Mouse (Mus musculus) erythroblast, adult 5-6 weeks (primary cell): ENCODE measurements around the gene Hk1. TPM values are rescaled to one million over a fixed set of nuclear protein-coding genes. Genes with fewer than 3 reads are reported as not detected.

ENCODE experiments used
- ATAC-seq: replicated peaks from 2 replicates; pipeline ENCODE4 v1.8.0; 2016; ENCODE audit warnings: moderate number of reproducible peaks, mild to moderate bottlenecking, moderate TSS enrichment, inconsistent platforms; ENCODE audit not compliant: poor library complexity, low FRiP score, severe bottlenecking
- total RNA-seq, 2 experiments: library from RNA; stranded (forward) in 1 of 2; stranded (reverse) in 1 of 2; fragments of 150-400 nt in 1 of 2; fragments of 200-764, 138-1000 nt in 1 of 2; gene quantifications; 2 replicates each; pipeline versions ENCODE4 v1.2.3 to v1.2.4; 2015 to 2017; ENCODE audit warnings: low replicate concordance in 2 of 2

The Hk1 gene
- total RNA-seq, 2 experiments from 2014 or later: 35.5 to 105 TPM

DNA sequence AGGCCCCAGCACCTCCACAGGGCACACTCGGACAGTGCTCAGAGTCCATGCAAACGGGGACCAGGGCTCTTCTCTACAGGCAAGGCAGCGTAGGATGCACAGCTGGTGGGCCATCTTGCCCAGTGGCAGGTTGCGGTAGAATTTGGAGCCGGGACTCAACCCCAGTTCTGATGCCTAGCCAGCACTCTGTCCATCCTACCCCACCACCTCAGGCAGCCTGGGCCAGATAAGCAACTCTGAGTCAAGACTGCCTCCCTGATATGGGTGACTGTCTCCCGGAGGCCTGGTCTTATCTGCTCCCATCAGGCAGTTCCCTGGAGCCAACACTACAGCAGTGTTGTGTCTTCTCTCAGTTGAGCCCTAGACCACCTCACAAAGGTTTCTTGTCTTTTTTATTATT lies 37.2 kb downstream of the Hk1 start:
- peak; percentile 46 for ATAC-seq

DNA sequence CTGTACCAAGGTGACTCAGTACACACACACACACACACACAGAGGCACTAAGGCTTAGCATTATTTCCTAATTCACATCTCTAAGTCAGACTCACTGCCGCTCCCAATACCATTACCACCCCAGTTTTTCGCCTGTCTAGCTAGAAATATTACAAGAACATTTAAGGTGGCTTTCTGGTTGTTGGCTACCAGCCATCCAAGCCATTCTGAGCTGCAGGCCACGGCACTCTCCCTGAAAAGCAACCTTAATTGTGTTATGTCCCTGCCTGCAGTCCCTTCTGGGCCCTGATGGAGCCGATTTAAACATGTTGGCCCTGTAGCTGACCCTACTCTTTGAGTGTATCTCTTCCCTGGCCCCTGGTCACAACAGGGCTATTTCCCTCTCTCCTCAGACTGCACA lies 37.8 kb downstream of the Hk1 start:
- ATAC-seq: no peak

DNA sequence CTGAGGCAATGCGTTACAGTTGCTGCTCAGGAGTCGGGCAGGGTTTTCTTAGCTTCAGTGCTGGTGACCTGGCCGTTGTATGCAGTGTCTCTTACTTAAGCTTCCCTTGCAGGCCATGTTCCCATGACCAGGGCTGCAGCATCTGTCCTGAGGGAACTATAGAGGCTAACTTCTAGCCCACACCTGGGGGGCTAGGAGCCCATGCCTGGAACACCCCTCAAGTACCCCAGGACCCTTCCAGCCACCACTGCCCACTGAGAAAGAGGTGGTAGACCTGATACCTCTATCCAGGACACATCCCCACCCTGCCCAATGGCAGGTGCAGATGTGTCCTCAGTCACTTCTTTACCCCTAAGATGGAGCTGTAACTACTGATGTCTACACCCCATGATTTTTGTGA lies 38.7 kb downstream of the Hk1 start:
- ATAC-seq: no peak

DNA sequence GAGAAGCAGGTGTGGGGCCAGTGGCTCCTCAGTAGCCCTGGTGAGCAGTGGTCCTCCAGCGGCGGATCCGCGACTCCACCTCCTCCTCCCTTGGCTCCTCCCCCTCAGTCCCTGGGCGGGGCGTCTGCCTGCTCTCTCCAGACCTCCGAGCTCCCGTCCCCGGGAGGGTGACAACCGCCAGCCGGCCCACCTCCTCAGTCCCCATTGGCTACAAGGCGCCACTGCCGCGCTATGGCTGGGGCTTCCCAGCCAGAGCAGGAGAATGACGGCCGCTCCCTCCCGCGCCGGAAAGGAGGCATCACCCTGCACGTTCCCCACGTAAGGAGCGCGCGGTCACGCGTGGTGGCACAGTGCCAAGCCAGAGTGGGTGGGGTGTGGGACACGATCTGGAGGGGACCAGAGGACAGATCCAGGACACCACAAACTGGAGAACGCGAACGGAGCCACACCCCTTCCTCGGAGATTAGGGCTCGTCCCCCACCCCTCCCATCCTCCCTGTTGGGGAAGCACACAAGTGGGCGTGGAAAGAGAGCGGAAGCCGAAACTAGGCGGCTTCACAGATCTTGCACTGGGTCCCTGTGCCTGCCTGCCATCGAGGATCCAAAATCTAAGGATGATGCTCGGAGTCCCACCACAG lies 39.5 kb downstream of the Hk1 start:
- peak; percentile 76 for ATAC-seq

DNA sequence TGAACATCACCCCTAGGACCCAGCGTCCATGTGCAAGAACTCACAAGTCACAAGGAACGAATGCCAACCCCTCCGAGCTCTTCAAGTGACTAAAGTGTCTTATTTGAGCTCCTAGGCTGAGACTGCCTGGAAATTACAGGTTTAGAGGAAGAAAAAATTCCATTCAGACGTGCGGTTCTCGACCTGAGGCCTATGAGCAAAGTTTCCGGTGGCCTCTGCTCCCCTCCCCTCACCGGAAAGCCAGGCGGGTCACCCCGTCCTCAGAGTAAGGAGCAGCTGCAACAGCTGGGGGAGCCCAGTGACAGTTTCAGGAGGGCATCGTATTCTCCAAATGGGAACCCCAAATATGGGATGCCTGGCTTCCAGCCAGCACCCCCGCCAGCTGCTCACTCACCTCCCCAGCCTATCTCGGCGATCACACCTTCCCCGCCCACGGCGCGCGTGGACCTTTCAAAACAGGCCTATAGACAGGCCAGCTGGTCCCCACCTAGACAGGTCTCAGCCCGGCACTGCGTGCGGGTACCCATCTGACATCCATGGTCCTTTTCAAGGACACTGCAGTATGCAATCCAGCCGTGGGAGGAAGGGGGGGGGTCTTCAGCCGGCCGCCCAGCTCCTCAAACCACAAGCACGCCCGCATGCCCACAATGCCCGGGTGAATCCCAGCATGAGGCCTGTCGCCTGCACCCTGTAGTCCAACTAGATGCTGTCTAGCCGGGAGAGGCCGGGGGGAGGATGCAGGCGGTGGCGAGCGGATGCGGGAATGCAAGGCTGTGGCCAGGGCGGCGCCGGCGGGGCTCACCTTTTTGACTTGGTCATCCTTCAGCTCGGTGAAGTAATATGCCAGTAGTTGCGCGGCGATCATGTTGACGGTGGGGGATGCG lies 40.3 kb downstream of the Hk1 start:
- ATAC-seq: peak; percentile 9

DNA sequence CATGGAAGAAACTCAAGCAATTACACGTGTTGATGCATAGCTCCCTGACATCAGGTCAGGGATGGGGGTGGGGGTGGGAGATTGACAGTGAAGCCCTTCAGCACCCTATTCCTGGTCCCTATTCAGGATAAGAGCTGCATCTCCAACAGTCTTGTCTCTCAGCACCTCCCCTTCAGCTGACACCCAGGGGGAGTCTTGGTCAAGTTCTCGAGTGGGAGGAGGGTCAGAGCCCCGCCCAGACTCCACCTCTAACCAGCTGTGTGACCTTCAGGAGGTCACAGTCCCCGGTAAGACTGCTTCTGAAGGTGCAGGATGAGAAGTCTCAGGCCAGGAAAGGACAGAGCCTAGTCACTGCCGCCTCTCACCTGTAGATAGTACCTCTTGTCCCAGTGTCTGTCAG lies 41.1 kb downstream of the Hk1 start:
- ATAC-seq: 0 out of 2 replicates have a peak, but pooled peaks have one; percentile 8

DNA sequence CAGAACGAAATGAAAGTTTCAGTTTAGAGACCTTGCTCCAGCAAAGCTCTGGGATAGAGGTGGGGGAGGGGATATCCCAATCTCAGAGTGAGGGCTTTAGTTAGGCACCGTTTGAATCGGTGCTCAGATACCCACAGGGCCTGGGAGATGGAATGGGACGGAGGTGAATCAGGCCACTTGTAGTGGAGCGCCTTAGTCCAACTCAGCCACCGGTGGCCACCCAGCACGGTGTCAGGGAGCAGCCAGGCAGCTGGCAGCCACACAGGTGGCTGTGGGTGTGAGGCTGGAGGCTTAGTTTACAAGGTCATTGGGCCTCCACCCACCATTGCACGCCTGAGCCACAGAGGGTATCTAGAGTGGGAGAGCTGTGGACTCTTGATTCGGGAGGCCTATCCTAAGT lies 41.5 kb downstream of the Hk1 start:
- no peak for ATAC-seq

DNA sequence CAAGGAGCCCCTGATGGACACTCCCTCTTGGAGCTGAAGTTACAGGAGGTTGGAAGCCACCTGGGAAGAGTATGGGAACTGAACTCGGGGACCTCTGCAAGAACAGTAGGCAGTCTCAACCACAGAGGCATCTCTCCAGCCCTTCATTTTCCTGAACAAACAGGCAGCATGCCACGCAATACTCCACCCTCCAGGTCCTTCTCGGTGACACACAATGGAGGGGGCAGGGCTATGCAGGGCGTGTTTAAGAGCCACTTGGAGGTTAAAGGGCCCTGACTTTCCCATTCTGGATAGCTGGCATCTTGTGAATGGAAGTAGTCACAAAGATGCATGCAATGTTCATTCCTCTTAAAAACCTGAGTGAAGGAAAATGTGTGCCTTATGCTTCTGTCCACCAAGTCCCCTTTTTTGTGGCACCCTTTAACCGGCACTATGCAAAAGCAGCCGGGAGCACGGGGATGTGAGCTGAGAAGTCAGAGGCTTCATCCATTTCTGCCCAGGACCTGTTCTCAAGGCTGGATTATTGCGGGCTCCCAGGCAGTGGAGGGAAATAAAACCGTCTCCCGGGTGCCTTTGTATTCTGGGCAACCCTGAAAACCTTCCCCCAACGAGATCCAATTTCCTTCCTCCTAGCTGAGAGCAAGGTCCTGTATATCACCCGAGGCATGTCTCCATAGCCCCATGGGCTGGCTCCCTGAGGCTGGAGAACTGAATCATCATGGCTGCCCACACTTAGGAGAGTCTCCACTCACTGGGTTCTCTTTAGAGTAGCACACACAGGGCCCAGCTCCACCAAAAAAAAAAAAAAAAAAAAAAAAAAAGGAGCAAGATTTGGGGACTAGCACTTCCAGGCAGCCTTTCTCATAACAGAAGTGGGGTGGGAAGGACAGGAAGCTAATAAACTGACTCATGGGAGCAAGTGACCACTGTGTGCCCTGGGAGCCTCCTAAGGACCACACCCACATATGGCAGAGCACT lies 42.8 kb downstream of the Hk1 start:
- no peak for ATAC-seq

DNA sequence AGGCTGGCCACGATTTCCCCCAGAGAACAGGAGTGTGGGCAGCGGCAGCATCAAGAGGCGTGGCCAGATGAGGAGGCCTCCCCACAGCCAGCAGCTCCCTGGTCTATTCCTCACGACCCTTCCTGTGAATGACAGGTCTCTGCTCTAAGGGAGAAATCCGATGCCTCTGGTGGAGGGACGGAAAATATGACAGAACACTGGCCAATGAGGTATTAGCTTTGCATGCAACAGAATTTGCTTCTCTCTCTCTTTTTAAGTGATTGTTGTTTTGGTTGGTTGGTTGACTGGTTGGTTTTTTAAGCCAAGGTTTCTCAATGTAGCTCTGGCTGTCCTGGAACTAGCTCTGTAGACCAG lies 44.3 kb downstream of the Hk1 start:
- ATAC-seq: no peak

DNA sequence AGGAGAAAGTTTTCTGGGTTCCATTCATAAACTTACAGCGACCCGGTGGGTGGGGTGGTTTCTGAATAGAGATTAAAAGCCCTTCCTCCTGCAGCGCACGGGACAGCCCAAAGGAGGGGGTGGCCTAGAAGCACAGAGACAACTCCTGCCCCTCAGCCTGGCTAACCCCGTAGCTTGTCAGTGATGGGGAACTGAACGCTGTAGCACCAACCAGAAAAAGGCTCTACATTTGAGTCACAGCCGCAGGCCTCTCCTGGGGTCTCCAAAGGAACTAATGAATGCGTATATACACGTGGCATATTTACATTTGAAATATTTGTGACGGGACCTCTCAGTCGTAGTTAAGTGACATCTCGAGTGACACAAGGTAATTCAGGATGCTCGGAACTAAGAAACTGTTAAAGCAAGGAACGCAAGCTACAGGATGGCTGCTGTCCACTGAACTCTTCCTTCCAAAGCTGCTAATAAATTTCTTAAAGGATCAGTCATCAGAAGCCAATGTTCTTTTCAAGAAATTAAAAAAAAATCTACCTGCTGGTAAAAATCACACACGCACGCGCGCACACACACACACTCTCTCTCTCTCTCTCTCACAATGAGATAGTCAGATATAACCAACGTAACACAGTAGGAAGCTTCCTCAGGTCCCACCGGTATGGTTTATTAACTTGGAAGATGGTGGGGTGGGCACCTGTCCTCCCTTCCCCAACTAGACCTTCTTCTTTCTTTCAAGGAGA lies 44.9 kb downstream of the Hk1 start:
- no peak for ATAC-seq

DNA sequence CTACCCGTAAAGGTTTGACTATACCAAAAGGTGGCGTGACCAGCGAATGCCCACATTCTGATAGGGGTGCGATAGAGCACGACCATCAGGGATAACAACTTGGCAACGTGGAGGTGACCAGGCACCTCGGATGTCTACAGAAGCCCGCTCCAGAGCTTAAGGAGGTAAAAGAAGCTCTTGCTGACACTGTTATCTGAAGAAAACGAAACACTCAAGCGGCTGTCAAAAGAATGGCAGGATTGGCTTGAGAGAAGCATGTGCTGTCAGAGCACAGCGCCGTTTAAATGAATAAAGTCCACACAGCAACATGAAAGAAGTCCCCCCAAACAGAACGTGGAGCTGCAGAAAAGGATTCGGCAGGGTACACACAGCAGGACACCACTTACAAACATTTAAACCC lies 46.4 kb downstream of the Hk1 start:
- ATAC-seq: no peak

DNA sequence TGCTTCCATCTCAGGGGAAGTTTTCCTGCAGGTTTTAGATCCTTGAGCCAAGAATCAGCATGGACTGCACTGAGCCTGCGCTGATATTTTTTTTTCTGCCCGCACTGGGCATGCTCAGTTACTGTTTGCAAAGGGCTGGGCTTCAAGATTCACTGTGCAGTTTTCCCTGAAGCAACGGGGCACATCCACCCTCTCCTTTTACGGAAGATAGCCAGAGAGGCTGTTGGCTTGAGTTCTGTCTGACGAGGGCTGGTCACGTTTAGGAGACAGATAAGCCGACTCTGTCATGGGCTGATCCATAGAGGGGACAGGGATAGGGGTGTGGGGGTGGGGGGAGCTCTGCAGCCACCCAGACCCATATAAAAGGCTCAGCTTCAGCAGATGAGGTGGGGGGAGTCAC lies 47.2 kb downstream of the Hk1 start:
- peak; percentile 78 for ATAC-seq

DNA sequence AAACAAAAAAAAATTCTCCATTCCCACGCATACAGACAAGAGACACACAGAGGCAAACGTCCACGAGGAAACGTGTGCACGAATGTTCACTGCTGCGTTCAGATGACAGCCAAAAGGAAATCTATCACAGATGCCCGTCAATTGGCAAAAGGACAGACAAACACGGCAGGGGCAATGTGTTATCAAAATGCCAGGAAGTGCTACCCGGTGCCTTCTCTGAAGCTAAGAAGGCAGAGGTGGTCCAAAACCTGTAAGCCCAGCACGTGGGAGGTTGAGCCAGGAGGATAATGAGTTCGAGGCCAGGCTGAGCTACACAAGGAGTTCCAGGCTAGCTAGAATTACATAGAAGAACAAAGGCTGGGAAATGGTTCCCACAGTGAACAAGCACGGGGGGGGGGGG lies 47.9 kb downstream of the Hk1 start:
- ATAC-seq: no peak

DNA sequence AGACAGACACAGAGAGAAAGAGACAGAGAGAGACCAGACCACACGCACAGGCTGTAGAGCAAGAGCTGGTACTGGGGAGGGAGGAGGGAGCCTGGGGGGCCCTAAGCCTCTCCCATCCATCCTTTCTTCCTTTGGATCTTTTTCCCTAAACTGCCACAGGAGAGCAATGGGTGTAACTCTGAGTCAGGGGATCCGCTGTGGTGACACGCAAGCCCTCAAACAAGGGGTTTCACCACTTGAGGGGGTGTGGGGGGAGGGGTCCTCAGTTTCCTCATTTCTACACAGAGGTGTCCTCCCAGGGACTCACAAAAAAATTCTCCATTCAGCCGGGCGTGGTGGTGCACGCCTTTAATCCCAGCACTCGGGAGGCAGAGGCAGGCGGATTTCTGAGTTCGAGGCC lies 48.4 kb downstream of the Hk1 start:
- ATAC-seq: no peak

DNA sequence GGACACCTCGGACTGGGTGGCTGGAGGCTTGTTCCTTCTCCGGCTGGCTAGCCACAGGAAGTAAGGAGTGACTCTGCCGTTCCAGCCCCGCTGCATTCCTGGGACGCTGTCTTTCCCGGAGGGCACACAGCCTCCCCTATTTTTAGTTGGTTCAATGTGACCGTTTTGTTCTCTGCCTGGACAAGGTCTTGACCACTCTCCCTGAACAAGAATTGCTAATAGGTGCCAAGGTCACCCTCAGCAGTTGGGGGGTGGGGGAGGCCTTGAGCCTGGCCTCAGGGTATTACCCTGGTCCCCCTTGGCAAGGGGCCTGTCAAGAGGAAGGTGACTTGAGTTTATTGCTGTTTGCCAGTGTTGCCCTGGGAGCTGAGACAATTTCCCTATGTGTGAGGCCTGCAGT lies 49.9 kb downstream of the Hk1 start:
- ATAC-seq: no peak

DNA sequence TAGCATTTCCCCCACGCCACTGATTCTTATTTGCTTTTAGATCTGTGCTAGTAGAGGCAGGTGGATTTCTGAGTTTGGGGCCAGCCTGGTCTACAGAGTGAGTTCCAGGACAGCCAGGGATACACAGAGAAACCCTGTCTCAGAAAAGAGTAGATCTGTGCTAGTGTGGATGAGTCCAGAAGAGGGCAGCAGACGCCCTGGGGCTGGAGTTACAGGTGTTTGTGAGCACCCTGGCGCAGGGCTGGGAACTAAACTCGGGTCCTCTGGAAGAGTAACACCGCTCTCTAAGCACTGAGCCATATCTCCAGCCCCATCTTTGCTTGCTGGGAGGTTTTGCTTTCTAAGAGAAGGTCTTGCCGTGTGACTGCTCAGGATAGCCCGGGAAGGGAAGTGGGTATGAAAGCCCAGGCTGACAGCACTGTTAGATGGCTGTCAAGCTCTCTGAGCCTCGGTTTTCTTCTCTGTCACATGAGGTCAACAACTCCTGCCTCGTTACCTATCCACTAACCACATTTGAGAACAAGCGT lies 50.8 kb downstream of the Hk1 start:
- ATAC-seq: no peak

DNA sequence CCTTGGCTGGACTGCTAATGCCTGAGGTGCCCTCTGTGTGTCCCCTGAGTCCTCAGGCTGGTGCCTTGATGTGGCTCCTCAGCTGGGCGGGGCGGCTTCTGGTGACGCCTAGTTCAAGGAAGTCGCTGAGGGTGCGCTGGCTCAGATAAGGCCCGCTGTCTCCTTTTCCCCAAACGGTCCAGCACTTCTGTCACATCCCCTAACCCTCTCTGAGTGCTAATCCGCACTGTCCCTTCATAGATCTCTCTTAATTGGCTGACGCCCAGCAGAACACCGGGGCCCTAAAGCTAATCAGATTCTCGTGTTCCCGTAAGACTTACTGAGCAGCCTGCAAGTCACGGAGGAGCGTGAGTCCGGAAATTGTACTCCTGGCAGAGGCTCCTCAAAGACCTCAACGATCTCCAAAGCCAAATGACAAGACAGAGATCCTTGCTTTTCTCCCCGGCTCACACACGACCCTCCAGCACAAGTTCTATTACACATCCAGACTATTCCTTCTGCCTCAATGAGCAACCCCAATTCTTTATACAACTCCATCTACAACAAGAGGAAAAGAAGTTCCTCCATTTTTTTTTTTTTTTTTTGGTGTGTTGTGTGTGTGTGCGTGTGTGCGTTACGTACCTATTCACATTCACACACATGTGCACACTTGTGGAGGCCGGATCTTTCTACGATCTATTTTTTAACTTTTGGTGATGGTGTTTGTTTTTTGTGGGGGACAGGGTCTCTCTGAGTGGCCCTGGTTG lies 52.0 kb downstream of the Hk1 start:
- peak; percentile 90 for ATAC-seq

DNA sequence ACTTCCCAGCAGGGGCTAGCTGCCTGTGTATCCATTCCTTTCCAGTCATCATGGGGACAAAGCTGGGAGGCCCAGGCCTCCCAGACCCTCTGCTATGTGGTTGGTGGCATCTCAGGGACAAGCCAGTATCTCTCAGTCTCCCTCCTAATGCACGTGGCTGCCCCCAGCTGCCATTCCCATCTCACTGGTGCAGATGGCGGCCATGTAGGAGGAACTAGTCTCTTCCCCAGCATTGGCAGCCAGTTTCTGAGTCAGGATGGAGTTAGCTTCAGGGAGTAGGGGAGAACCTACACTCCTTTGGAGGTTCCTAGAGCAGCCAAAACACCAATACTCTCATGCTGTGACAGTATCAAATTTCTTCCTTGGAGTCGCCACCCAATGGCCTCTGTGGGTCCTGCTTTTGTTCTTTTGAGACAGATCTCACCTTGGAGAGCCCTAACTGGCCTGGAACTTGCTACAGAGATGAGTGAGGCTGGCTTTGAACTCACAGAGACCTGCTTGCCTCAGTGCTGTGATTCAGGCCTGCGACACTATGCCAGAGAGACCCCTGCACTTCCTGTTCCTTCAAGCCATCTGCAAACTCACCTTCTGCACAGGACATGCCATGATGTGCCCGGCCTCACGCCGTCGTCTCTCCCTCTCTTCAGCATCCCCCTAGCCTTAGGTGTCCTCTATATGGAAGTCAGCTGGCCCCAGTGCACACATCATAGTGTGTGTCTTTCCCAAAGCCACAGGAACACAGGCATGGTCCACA lies 52.7 kb downstream of the Hk1 start:
- peak; percentile 17; the same call in 1 of the 2 replicates for ATAC-seq
